ENCODE assay signal across 22 mouse cellular contexts in the genomic region with DNA sequence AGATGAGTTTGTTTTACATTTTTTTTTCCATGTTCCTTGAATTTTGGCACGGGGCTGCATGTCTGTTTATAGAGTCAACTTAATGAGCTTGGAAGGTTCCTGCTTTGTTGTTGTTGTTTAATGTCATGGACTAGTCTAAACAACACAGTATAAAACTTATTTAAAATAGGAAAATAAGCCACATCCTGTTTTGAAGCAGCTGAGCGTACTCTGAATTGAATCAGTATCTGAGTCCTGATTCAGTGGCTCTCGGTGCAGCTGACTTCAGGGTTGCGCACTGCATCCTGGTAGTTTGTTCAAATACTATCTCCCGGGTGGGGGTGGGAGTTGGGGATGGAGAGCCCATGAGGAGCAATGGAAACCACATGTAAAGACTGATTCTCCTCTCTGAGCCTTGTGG. TPM values are rescaled to one million over a fixed set of nuclear protein-coding genes. Genes with fewer than 3 reads are reported as not detected.
"Had no signal": no experiment of that assay in that cellular context is flagged by ENCODE, and none has a peak within 500 bp of the region (broad histone marks: within the 10 kb centered on the region; RNA-seq: fewer than 3 reads in every experiment).

No protein-coding gene starts in this region.

- H3K9ac ChIP-seq: liver, embryonic 14.5 days; midbrain, embryonic 12.5 days; midbrain, embryonic 15.5 days; neural tube, embryonic 12.5 days; neural tube, embryonic 15.5 days had no signal

- H3K4me3 ChIP-seq: left cerebral cortex, adult 2 months; midbrain, embryonic 12.5 days; midbrain, embryonic 15.5 days; neural tube, embryonic 12.5 days; neural tube, embryonic 15.5 days had no signal

- H3K4me2 ChIP-seq: liver, embryonic 11.5 days; midbrain, embryonic 12.5 days; midbrain, embryonic 15.5 days; neural tube, embryonic 12.5 days; neural tube, embryonic 15.5 days had no signal

- ATAC-seq: hindbrain, postnatal 0 days; inflammation-experienced regulatory T-cells, adult 6 months; intestine, embryonic 16.5 days; midbrain, embryonic 15.5 days had no signal

- H3K27me3 ChIP-seq: midbrain, embryonic 12.5 days; midbrain, embryonic 15.5 days; neural tube, embryonic 12.5 days; neural tube, embryonic 15.5 days had no signal

- H3K27ac ChIP-seq: hindbrain, postnatal 0 days; left cerebral cortex, adult 2 months; liver, embryonic 14.5 days; macrophage; midbrain, embryonic 12.5 days; midbrain, embryonic 15.5 days; neural tube, embryonic 12.5 days; neural tube, embryonic 15.5 days; stomach, postnatal 0 days had no signal

- H3K36me3 ChIP-seq: midbrain, embryonic 12.5 days; midbrain, embryonic 15.5 days; neural tube, embryonic 12.5 days; neural tube, embryonic 15.5 days had no signal

- DNase-seq: kidney, adult 18-20 months; layer of hippocampus, postnatal 36 days; lung, adult 2 months; right cerebral cortex, adult 18-20 months; right cerebral cortex, postnatal 14 days; right cerebral cortex, postnatal 4 days; thymus, adult 2 months; thymus, postnatal 14 days; thymus, postnatal 4 days had no signal

- H3K9me3 ChIP-seq: midbrain, embryonic 12.5 days; midbrain, embryonic 15.5 days; neural tube, embryonic 12.5 days; neural tube, embryonic 15.5 days had no signal

- H3K4me1 ChIP-seq: midbrain, embryonic 12.5 days; midbrain, embryonic 15.5 days; neural tube, embryonic 12.5 days; neural tube, embryonic 15.5 days had no signal

RNA-seq across cellular contexts. Expression of a gene that starts 48.5 kb away (rescaled TPM):
- total RNA-seq: megakaryocyte, adult 5-6 weeks had no signal
- polyA plus RNA-seq: inflammation-experienced regulatory T-cells, adult 6 months; macrophage had no signal
